Mouse (Mus musculus): Measurements from ENCODE around the gene Acvr1b.

Acvr1b gene

DNA sequence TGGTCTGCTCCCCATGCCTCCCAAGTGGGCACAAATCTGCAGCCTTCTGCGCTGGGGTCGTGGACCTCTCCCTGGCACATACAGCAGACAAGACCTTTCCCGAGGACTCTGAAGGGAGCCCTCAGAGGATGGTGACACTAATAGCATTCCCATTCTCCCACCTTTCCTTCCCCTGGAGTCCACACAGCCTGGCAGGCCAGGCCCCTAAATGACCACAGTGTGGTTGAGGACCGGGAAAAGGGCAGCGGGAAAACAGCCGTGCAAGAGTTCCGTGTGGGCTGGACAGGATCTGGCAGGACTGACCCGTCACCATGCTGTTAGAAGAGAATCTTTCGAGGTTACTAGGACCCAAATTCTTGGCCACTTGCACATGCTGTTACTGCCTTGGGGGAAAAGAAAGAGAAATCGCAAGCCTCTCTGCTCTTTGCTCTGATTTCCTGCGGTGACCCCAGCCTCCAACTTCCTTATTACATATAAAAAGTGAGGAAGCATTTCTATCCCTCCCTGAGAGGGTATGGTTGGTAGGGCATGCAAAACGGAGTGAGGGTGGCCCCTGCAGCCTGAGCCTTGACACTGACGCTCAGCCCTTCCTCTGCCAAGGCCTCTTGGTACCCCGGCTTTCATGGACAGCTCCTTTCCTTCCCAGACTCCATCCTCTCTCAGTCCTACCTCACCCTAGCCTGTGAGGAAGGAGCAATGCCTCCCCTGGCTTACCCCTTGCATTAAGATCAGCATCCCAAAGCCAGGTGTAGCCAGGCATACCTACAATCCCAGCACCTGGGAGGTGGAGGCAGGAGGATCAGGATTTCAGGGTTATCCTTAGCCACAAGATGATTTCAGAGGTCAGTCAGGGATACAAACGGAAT is 27.5 kb upstream of the Acvr1b start:
- WGBS, result 47% methylated on average over 15 of the region's 15 CpGs

DNA sequence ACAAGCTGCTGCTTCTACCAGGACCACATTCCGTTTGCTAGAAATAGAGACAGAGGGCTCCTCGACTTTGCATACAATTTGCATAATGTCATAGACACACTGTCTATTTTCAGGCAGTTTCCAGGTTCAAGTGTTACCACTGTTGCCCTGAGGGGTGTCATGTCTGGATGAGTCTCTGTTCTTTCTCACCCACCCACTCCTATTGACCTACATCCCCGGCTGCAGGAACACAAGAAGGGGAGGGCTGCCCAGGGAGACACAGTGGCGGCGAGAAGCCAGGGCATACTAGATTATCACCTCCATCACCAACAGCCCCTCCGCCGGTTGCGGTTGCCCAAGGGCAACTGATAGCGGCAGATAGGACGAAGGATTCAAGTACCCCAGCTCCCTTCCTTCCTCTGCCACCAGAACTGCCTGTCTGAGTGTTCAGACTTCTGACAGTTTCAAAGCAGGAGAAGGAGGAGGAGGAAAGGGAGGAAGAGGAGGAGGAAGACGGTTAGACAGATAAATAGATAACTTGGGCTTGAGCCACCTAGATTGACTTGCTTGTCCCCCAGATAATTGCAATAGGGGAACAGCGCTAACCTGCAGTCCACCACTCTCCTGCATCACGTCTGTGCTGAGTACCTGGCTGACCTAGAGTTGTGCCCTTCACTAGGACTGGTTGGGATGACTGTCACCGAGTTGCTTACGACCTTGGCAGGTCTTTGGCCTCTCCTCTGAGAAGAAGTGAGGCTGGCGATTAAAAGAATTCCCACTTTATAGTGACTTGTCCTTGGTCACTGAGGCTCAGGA is 26.6 kb upstream of the Acvr1b start:
- WGBS, result 50% methylated on average over 16 of the region's 16 CpGs

DNA sequence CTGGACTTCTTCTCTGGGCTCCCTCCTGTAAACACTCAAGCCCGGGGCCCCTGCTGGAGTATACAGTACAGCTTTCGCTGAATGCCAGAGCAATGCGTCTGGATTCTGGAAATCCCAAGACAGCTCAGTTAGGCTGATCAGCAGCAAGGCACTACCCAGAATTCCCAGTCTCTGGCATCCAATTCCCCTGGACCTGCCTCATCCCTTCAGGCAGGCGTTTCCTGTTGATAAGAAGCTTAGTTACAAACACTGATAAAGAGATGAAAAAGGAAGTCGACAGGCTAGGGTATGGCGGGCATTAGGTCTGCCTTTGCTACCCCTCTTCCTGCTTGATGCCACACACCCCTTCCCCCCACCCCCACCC is 26.0 kb upstream of the Acvr1b start:
- 42% methylated on average over 6 of the region's 6 CpGs for WGBS

DNA sequence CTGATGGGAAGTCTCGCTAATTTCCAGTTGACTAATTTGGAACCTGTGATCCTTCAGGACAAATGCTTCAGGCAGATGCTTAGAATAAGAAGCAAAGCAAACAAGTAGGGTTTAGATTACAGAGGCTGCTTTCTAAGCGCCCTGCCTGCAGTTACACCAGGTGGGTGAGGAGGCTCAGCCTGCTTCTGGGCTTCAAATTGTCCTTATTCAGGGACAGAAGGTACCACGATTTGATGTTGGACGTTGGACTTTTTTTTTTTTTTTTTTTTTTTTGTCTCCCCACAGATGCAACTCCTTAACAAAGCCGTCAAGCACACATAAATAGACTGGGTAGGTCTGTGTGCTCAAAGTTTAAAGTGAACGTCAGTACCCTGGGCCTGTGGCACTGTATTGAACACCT is 25.3 kb upstream of the Acvr1b start:
- 54% methylated on average over 6 of the region's 6 CpGs for WGBS

DNA sequence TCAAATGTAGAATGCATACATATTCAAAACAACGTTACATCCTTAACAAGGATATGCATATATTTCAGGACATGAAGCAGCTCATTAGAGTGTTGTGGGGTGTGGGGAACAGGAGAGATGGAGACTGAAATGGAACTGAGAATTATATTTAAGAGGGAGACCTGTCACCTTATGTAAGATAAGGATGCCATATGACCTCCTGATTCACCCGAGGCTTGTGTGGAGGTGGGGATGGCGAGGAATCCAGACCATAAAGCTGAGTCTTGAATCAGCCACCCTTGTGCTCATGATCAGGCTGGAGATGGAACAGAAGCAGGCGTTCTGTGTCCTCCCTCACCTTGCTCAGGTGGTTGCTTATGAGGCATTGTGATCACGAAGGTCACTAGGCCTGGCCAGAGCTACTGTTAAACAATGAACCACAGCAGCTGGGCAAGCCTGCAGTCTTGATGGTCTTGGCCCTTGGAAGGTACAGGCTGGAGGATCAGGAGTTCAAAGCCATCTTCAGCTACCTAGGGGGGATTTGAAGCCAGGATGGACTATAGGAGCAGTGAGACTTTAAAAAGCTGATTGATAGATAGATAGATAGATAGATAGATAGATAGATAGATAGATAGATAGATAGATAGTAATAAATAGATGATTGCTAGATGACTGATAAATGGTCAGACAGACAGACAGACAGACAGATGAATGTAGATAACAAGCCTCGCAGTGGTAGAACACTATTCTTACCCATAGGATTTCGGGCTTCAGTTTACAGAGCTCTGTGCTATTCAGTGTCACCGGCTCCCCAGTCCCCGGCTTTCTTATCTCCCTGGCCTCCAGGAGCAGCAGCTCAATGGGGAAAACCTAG is 22.2 kb upstream of the Acvr1b start:
- WGBS, result 65% methylated on average over 9 of the region's 9 CpGs

DNA sequence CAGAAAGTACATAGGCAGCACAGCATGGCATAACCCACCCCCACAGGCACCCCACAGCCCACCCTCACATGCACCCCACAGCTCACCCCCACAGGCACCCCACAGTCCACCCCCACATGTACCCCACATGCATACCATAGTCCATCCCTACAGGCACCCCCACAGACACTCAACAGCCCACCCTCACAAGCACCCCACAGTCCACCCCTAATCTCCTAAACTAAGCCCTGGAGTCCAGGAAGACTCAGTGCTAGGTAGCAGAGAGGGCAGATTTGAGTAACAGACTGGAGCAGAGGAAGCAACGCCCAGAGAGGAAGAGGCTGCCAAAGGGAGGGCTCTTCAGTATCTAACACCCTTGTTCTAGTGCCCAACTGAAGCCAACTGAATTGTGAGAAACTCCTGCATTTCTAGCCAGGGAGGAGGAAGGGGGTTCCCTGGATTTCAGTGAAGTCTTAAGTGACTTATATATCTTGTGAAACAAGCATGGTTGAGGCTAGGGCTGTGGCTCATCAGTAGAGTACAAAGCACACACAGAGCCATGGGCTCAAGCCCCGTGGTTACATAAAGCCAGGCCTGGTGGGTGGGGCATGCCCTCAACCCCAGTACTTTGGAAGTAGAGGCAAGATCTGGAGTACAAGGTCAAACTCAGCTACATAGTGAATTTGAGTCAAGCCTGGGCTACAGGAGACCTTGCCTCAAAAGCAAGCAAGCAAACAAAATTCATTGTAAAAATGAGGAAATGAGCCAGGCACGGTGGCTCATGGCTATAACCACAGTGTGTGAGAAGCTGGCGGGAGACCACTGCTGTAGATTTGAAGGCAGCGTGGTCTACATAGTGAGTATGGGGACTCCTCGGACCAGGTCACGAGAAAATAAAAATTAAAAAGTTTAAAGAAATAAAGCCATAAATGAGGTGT is 18.9 kb upstream of the Acvr1b start:
- 76% methylated on average over 7 of the region's 7 CpGs for WGBS

DNA sequence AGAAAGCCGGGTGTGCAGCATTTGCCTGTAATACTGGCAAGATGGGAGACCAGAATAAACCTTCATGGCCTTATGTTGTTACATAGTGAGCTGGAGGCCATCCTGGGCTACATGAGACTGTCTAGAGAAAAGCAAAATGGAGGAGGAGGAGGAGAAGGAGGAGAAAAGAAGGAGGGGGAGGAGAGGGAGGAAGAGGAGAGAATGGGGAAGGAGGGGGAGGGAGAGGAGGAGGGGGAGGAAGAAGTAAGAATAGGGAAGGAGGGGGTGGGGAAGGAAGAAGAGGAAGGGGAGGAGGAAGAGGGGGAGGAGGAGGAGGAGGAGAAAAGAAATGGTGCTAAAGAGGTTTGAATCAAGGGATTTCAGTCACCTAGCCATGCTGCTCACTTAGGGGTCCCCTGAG is 13.7 kb upstream of the Acvr1b start:
- 19% methylated on average over 1 of the region's 1 CpGs for WGBS

DNA sequence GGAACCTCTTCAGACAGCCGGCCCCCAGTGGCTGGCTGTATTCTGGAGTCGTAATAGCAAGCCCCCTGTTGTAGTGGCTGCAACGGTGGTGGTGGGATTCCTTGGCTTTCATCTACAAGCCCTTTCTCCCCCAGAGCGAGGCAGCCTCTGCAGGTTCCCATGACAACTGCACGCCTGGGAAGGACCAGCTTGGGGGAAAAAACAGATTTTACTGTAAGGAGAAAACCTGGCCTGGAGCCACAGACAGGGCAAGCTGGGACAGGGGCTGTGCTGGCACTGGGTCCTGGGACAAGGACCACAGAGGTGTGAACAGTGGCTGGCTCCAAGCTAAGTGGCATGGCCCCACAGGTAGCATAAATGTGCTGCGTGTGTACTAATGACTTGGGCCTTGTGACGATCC is 13.3 kb upstream of the Acvr1b start:
- WGBS, result 26% methylated on average over 7 of the region's 7 CpGs

DNA sequence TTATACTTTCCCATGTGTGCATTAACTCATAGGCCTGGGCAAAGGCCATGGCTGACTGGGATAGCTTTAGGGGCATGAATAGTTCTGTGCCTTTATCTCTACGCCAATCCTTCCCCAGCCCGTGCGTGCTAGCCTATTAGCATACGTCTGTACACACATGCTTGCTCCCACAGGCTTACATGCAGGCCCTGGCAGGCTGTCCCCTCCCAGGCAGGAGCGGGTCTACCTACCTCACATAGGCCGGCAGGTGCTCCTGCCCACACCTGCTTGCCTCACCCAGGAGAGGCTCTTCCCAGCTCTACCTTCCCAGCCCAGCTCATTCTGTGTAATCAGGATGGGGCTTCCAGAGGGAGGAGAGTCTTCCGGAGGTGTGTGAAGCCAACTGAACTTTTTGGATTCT is 12.3 kb upstream of the Acvr1b start:
- WGBS, result 77% methylated on average over 7 of the region's 7 CpGs

DNA sequence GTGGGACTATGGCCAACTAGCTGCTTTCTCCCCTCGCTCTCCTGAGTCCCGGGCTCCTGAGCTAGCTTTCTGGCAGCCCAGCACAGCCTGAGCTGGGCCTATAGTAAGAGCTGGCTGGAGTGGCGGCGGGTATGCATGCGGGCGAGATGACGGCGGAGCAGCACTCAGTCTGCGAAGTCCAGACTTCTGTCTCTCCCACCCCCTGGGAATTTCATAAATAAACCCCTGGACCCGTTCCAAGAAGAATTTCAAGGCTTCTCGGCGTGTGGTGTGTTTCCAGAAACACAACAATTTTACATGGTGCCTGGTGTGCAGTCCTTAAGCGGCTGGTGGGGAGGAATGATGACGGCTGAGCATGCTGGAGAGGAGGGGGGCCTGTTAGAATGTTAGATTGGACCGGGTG is 10.8 kb upstream of the Acvr1b start:
- WGBS, result 24% methylated on average over 15 of the region's 15 CpGs

DNA sequence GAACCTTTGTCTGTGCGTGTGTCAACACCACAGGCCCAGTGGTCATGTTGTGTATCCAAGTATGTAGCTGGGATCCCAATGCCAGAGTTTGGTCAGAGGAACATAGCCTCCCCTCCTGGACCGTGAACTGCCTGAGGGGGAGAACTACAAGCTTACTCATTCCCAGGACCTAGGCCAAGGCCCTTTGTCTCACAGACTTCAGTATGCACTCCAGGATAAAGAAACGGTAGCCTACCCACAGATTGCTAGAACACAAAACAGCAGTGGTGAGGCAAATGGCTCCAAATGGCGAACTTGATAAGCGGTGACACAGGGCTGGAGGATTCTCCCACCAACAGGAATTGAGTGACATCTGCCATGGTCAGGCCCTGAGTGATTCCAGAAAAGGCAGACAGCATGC is 10.0 kb upstream of the Acvr1b start:
- WGBS, result 58% methylated on average over 5 of the region's 5 CpGs

DNA sequence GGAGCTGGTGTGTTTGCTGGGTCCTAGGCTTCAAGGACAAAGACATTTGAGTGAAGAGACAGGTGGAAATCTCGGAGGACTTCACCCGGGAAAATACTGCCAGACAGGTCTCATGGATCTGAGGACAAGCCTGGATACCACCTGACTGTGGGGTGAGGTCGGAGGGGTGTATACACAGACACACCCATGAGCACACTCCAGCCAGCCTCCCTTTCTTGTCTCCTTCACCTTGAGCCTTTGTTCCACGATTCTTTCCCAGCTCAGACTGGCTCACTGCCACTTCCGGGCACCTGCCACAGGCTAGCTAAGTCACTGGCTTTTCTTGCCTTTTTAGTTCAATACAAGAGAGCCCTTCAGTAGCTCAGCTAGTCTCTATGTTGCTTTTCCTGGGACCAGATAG is 9.6 kb upstream of the Acvr1b start:
- WGBS, result 60% methylated on average over 5 of the region's 5 CpGs

DNA sequence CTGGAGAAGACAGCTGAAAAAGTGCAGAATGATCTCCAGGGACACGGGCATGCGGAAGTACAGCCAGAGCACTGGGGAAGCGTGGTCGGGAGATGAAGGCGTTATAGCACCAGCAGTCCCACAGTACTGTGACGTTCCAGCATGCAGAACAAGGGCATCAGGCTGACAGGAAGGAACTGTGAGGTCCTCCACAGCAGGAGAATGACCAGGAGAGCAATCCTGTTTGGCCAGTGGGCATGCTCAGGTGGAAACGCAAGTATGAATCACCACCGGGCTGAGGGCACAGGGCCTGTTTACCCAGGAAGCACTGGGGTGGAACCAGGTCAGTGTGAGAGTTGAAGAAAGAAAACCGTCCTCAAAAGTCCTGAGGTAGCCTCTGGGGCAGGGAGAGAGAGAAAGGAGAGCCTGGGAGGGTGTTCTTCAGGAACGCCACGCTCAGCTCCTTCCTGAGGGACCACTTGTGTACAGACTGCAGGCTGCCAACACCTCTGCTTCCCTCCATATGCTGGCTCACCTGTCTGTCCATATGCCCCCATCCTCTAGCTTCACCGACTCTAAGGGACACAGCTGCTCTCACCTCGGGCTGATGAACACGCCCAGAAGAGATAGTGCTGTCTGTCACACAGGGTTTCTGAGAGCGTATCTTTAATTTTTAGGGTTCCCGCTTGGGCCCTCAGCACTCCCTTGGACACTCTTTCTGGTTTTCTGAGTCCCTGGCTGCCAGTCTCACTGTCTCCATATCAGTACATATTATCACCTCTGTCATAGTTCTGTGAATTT is 8.0 kb upstream of the Acvr1b start:
- WGBS, result 71% methylated on average over 16 of the region's 16 CpGs

DNA sequence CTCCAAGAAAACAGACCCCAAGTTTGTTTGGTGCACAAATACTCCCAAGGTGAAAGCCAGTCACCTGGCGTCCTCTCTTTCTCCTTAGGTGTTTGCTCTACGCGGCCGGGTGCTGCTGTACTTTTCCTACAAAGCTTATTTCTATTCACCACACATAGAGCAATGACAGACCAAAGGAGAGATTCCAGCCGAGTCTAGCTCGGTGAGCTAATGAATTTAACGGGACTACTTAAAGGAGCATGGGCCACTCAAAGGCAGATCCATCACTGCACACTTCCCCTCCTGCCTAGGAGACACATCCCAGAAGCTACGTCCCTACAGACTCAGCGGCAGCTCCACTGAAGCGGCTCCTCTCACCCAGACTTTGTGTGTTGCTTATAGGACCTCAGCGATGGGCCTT is 6.3 kb upstream of the Acvr1b start:
- WGBS, result 78% methylated on average over 11 of the region's 11 CpGs

DNA sequence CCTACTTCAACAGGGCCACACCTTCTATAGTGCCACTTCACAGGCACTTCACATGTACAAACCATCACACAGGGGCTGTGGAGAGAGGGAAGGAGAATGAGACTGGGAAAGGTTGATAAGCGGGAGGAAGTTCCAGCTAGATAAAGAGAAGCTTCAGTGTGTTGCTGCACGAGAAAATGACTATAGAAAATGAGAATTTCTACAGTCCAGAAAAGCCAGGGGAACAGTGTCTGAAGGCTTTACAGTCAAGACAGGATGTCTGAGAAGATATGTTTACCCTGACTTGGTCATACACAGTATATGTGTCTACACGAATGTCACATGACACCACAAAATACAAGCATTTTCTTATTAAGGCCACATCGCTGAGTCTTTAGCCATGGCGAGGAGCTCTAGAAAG is 4.0 kb upstream of the Acvr1b start:
- 94% methylated on average over 5 of the region's 5 CpGs for WGBS

DNA sequence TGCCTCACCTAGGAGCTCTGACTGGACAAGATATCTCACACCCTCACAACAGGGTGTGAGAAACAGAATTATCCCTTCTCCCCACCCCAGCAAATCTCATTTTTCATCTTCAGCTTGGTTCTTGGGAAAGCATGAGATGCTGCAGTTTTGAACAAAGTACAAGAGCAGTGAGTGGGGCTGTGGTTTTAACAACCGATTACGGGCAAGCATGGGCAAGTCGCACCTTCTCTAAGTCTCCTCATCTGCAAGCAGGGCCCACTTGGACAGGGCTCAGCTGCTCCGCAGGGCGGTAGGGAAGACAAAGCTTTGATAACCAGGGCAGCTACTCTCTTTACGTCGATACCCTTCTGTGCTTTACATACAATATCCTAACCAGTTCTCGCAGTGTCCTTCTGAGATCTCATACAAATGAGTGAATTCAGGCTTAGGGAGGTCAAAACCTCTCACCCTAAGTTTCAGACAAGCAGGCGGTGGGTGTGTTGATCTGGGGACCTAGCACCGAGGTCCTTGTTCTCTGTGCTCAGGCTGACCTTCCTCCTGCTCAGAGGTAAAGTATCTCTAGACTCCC is 3.4 kb upstream of the Acvr1b start:
- WGBS, result 92% methylated on average over 10 of the region's 10 CpGs

DNA sequence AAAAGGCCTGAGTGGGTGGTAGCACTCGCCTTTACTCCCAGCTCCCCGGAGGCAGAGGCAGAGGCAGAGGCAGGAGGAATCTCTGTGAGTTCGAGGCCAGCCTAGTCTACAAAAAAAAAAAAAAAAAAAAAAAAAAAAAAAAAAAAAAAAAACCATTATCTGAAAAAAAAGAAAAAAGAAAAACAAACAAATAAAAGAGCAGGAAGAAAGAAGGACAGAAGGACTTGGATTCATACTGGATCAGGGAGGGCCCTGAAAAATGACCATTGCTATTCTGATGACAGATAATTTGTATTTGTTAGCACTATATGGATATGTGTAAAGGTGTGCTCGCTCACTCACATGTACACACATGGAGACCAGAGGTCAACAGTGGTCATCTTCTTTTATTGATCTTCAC is 2.6 kb upstream of the Acvr1b start:
- 78% methylated on average over 4 of the region's 4 CpGs for WGBS

DNA sequence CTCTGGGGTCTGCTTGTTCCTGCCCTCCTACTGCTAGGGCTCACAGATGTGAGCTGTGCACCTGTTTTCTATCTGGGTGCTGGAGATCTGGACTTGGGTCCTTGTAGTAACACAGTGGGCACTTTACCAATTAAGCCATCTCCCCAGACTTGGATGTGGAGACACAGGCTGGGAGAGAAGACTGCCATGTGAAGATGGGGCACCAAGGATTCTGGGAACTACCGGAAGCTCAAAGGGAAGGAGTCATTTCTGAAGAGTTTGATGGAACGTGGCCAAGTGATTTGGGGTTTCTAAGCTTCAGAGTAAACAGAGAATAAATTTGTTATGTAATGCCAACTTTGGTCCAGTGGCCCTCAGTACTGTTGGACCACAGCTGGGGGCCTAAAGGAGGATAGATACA is 1.9 kb upstream of the Acvr1b start:
- WGBS, result 90% methylated on average over 2 of the region's 2 CpGs

DNA sequence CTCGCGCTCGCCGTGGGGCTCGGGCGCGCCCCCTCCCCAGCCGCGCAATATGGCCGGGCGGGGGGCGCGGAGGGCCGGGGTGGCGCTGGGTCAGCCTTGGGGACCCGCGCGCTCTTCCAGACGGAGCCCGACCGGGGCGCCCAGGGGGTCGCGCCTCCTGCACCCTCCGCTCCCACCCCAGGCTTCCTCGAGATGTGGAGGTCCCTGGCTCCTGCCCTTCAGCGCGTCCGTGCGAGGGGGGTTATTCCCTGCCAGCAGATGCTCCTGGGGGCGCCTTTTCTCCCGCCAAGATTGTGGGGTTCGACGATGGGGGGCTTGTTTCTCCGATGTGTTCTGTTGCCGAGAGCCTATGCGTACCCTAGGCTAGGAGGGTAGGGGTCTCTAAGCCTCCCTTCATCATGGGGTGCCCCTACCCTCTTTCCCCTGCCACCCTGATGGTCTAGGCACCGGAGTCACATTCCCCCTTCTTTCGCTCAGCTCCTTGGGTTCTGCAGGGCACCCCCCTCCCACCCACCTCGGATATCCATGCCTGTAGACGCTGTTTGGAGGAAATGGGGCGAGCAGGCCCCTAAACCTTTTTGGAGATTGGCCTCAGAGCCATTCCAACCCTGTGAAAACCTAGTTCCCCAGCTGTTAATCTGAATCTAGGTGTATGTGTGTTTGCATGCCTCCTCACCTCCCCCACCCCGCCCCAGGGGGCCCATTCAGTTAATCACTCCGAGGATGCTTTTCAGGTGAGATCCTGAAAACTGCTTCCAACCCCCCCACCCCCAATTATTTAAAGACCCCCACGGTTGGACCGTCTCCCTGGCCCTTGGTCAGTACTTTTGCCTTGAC is 645 bp downstream of the Acvr1b start:
- 3% methylated on average over 41 of the region's 46 CpGs for WGBS

All from cerebral cortex, adult 2 months (tissue).